Mouse (Mus musculus): ENCODE results near the gene Mprip. TPM values are rescaled to one million over a fixed set of nuclear protein-coding genes. Genes with fewer than 3 reads are reported as not detected.
"Not testable (repeated sequence)": the region's sequence is repeated elsewhere in the genome, so short reads cannot be mapped to it uniquely, and the experiment has no call there.

The Mprip gene
- polyA plus RNA-seq (2017; shearing (Covaris generic)): 10 to 100 TPM; 21.3 to 29.6 TPM

GRCm38 (mm10) chr11:59661005-59661404 is at the start of gene Mprip:
TSS of gene Mprip (plus strand) at chr11:59661305.
- ATAC-seq: no peak

GRCm38 (mm10) chr11:59611646-59612045 is 49.5 kb upstream of the Mprip start:
- no peak for ATAC-seq

- no peak for ATAC-seq
These were observed 47.0 kb upstream of the Mprip start for GRCm38 (mm10) chr11:59614120-59614519.

GRCm38 (mm10) chr11:59616986-59617385 is 44.1 kb upstream of the Mprip start:
- not testable (repeated sequence) for ATAC-seq

GRCm38 (mm10) chr11:59622214-59622613 is 38.9 kb upstream of the Mprip start:
- ATAC-seq: no peak

- ATAC-seq: peak; percentile 79
These were observed 37.0 kb upstream of the Mprip start for GRCm38 (mm10) chr11:59624017-59624630.

- ATAC-seq: no peak
These were observed 34.9 kb upstream of the Mprip start for GRCm38 (mm10) chr11:59626192-59626591.

GRCm38 (mm10) chr11:59628177-59628576 is 32.9 kb upstream of the Mprip start:
- ATAC-seq: peak; percentile 49

GRCm38 (mm10) chr11:59629871-59630270 is 31.2 kb upstream of the Mprip start:
- no peak for ATAC-seq

- ATAC-seq: no peak
These were observed 29.1 kb upstream of the Mprip start for GRCm38 (mm10) chr11:59631980-59632379.

GRCm38 (mm10) chr11:59633037-59633436 is 28.1 kb upstream of the Mprip start:
- peak; percentile 49 for ATAC-seq

- ATAC-seq: no peak
These were observed 27.0 kb upstream of the Mprip start for GRCm38 (mm10) chr11:59634001-59634660.

GRCm38 (mm10) chr11:59635251-59635795 is 25.8 kb upstream of the Mprip start:
- ATAC-seq: no peak

- ATAC-seq: no peak
These were observed 25.0 kb upstream of the Mprip start for GRCm38 (mm10) chr11:59635821-59636694.

- peak; percentile 49 for ATAC-seq
These were observed 24.2 kb upstream of the Mprip start for GRCm38 (mm10) chr11:59636695-59637414.

- no peak for ATAC-seq
These were observed 21.0 kb upstream of the Mprip start for GRCm38 (mm10) chr11:59639957-59640643.

GRCm38 (mm10) chr11:59641227-59641626 is 19.9 kb upstream of the Mprip start:
- no peak for ATAC-seq

- no peak for ATAC-seq
These were observed 18.7 kb upstream of the Mprip start for GRCm38 (mm10) chr11:59642420-59642819.

GRCm38 (mm10) chr11:59645036-59645435 is 16.1 kb upstream of the Mprip start:
- no peak for ATAC-seq

- no peak for ATAC-seq
These were observed 12.0 kb upstream of the Mprip start for GRCm38 (mm10) chr11:59649058-59649457.

- ATAC-seq: peak; percentile 77
These were observed 8.1 kb upstream of the Mprip start for GRCm38 (mm10) chr11:59653003-59653402.

GRCm38 (mm10) chr11:59653547-59653946 is 7.6 kb upstream of the Mprip start:
- no peak for ATAC-seq

All from CD4-positive, CD25-positive, alpha-beta regulatory T cell, adult 4 months (primary cell).